ENCODE assay signal across 9 mouse cellular contexts in the genomic region with DNA sequence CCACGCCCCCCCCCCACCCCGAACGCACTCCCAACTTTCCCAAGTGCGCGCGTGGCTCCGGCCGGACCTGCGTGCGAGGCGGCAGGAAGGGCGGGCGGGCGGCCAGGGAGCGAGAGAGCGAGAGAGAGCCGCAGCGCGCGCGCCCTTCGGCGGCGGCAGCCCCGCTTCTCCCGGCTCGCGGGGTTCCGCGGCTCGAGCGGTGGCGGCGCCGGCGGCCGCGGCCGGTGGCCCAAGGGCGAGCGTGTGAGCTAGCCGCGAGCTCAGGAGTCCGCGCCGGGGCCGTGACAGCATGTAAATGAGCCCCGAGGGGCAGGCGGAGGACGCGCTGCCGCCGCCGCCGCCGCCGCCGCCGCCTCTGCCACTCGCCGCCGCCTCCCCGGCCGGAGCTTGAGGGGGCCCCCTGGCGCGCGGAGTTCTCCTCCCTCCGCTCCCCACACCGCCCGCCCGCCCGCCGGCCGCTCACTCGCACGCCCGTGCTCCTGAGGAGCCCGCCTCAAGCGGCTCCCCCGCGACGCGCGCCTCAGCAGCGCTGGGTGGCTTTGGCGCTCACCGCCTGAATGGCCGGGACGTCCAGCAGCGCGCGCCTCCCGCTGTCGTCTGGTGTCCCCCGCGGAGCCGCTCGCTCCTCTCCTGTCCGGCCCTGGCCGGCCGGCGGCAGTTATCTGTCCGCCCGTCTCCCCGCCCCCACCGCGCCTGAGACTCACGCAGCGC. TPM values are rescaled to one million over a fixed set of nuclear protein-coding genes. Genes with fewer than 3 reads are reported as not detected.
A peak's percentile ranks its signal among the peaks of the same experiment; 100 is the strongest.
DNase-seq lines count a peak whose midpoint lies in the region; ATAC-seq and TF ChIP-seq lines count a peak whose summit lies in the region.
"Had no signal": no experiment of that assay in that cellular context is flagged by ENCODE, and none has a peak within 500 bp of the region (broad histone marks: within the 10 kb centered on the region; RNA-seq: fewer than 3 reads in every experiment).

No protein-coding gene starts in this region.

- 0 out of 2 replicates have a peak overlapping the region, but pooled peaks have one; percentile 12 for H3K4me3 ChIP-seq in cortical plate, adult 2 months (ENCODE audit: insufficient read depth, low read length)
- H3K4me3 ChIP-seq in intestine, embryonic 16.5 days (ENCODE audit: low read length): peak overlapping the region; percentile 55
- peak overlapping the region; percentile 59 for H3K4me3 ChIP-seq in liver, embryonic 11.5 days (ENCODE audit: low read depth, low read length)
- H3K4me3 ChIP-seq in stomach, embryonic 14.5 days (ENCODE audit: low read depth, low read length): peak overlapping the region; percentile 40

- no peaks in the 10 kb centered on the region for H3K4me1 ChIP-seq in cortical plate, adult 2 months (ENCODE audit: control insufficient read depth, insufficient read depth, low read length)
- H3K4me1 ChIP-seq in intestine, embryonic 16.5 days (ENCODE audit: control insufficient read depth, insufficient read depth, low read length): 0 out of 2 replicates have a peak, but pooled peaks cover 4% of the 10 kb centered on the region
- no peaks in the 10 kb centered on the region for H3K4me1 ChIP-seq in liver, embryonic 11.5 days (replicated peaks; ENCODE audit: control insufficient read depth, insufficient read depth, low read length)
- H3K4me1 ChIP-seq in stomach, embryonic 14.5 days (ENCODE audit: control insufficient read depth, insufficient read depth, low read length): no peaks in the 10 kb centered on the region

- DNase-seq in cerebellum, adult 11 months: peak; percentile 18
- peak; percentile 51 for DNase-seq in liver, embryonic 11.5 days (ENCODE audit: low spot score)

- H3K27ac ChIP-seq in cortical plate, adult 2 months (ENCODE audit: insufficient read depth, low read length): no peak overlapping the region
- H3K27ac ChIP-seq in intestine, embryonic 16.5 days (ENCODE audit: low read length): no peak overlapping the region
- H3K27ac ChIP-seq in liver, embryonic 11.5 days (ENCODE audit: low read depth, low read length): no peak overlapping the region
- no peak overlapping the region for H3K27ac ChIP-seq in stomach, embryonic 14.5 days (ENCODE audit: low read length)
- H3K27ac ChIP-seq: macrophage had no signal

- H3K9me3 ChIP-seq in intestine, embryonic 16.5 days (ENCODE audit: control insufficient read depth, low read length): no peaks in the 10 kb centered on the region
- no peaks in the 10 kb centered on the region for H3K9me3 ChIP-seq in liver, embryonic 11.5 days (ENCODE audit: control insufficient read depth, low read length)
- H3K9me3 ChIP-seq in stomach, embryonic 14.5 days (ENCODE audit: control insufficient read depth, low read depth, low read length): no peaks in the 10 kb centered on the region

- ATAC-seq in cerebellum, adult (ENCODE audit: insufficient number of reproducible peaks, low FRiP score, low TSS enrichment): no peak; the same call in 1 of the 2 replicates
- peak; percentile 64 for ATAC-seq in granulocyte monocyte progenitor cell, adult 5-6 weeks (replicated peaks; ENCODE audit: poor library complexity, severe bottlenecking)
- peak; percentile 88 for ATAC-seq in intestine, embryonic 16.5 days
- peak; percentile 84 for ATAC-seq in liver, embryonic 11.5 days (replicated peaks; ENCODE audit: low FRiP score)
- ATAC-seq in monocyte, adult 5-6 weeks (replicated peaks; ENCODE audit: insufficient number of reproducible peaks, low FRiP score, low TSS enrichment, poor library complexity, severe bottlenecking): peak; percentile 23; the same call in 1 of the 2 replicates
- ATAC-seq in stomach, embryonic 14.5 days (ENCODE audit: insufficient number of reproducible peaks, insufficient read depth, low FRiP score, low read depth): peak; percentile 80

- H3K9ac ChIP-seq in intestine, embryonic 16.5 days (ENCODE audit: low read depth, low read length): peak overlapping the region; percentile 60
- H3K9ac ChIP-seq in liver, embryonic 11.5 days (ENCODE audit: low read depth, low read length): peak overlapping the region; percentile 34
- H3K9ac ChIP-seq in stomach, embryonic 14.5 days (replicated peaks; ENCODE audit: low read depth, low read length): no peak overlapping the region

- H3K4me2 ChIP-seq in intestine, embryonic 16.5 days (ENCODE audit: low read depth, low read length): peak overlapping the region; percentile 86
- H3K4me2 ChIP-seq in liver, embryonic 11.5 days: peak overlapping the region; percentile 84
- peak overlapping the region; percentile 67 for H3K4me2 ChIP-seq in stomach, embryonic 14.5 days (replicated peaks; ENCODE audit: low read depth, low read length)

- no peak for TF ChIP-seq CTCF in cortical plate, adult 2 months (IDR thresholded peaks at IDR 0.05; ENCODE audit: extremely low read depth, insufficient read depth, low read length)

- no peaks in the 10 kb centered on the region for H3K36me3 ChIP-seq in intestine, embryonic 16.5 days (ENCODE audit: control insufficient read depth, insufficient read depth, low read length)
- H3K36me3 ChIP-seq in liver, embryonic 11.5 days (ENCODE audit: control insufficient read depth, insufficient read depth, low read length): no peaks in the 10 kb centered on the region
- no peaks in the 10 kb centered on the region for H3K36me3 ChIP-seq in stomach, embryonic 14.5 days (ENCODE audit: control insufficient read depth, insufficient read depth, low read length)

- no peak for TF ChIP-seq POLR2A in cortical plate, adult 2 months (IDR thresholded peaks at IDR 0.05; ENCODE audit: extremely low read depth, insufficient read depth, low read length)

- H3K27me3 ChIP-seq in intestine, embryonic 16.5 days (replicated peaks; ENCODE audit: control insufficient read depth, insufficient read depth, low read length): peaks cover 23% of the 10 kb centered on the region
- peaks cover 46% of the 10 kb centered on the region for H3K27me3 ChIP-seq in liver, embryonic 11.5 days (replicated peaks; ENCODE audit: control insufficient read depth, insufficient read depth, low read length)
- H3K27me3 ChIP-seq in stomach, embryonic 14.5 days (ENCODE audit: control insufficient read depth, insufficient read depth, low read length): 0 out of 2 replicates have a peak, but pooled peaks cover 3% of the 10 kb centered on the region

- WGBS in intestine, embryonic 16.5 days: 20% methylated on average over 47 of the region's 109 CpGs
- WGBS in liver, embryonic 11.5 days: 6% methylated on average over 26 of the region's 109 CpGs
- 29% methylated on average over 35 of the region's 109 CpGs for WGBS in stomach, embryonic 14.5 days

RNA-seq across cellular contexts. Expression of a gene that starts 1.5 kb away (rescaled TPM):
- polyA plus RNA-seq in cortical plate, adult 2 months (2012; rRNA removed): 115 and 119 TPM in 2 replicates
- 18.4 and 19.9 TPM in 2 replicates for total RNA-seq in granulocyte monocyte progenitor cell, adult 5-6 weeks (2014; fragmentation: Nextera tagmentation)
- total RNA-seq in granulocyte monocyte progenitor cell, adult 5-6 weeks (2017): 19.7 and 30.0 TPM in 2 replicates
- 71.2 and 75.0 TPM in 2 replicates for polyA plus RNA-seq in intestine, embryonic 16.5 days (2015; fragmentation: Nextera tagmentation; extraction: Ambion mirVana)
- polyA plus RNA-seq in liver, embryonic 11.5 days (2014; fragmentation: Nextera tagmentation; extraction: Ambion mirVana): 31.5 and 32.2 TPM in 2 replicates
- total RNA-seq in monocyte, adult 5-6 weeks (2017): 306 to 448 TPM (median 317 TPM) in 3 replicates
- polyA plus RNA-seq in stomach, embryonic 14.5 days (2014; fragmentation: Nextera tagmentation; extraction: Ambion mirVana): 76.8 and 77.9 TPM in 2 replicates
